Mouse (Mus musculus) thymus, adult 2 months (tissue): ENCODE data around the gene Cyp8b1. TPM values are rescaled to one million over a fixed set of nuclear protein-coding genes. Genes with fewer than 3 reads are reported as not detected.

Experiments
- DNase-seq: peaks from one replicate; pipeline ENCODE4 v3.0.0; 2021
- H3K27ac ChIP-seq: fragments of 200-500 bp; 2 replicates; pipeline ENCODE4 v1.5.1; 2012; ENCODE audit warnings: low read length, control low read depth; ENCODE audit not compliant: control insufficient read depth, insufficient read depth
- H3K27me3 ChIP-seq: fragments of 200-500 bp; 2 replicates; pipeline ENCODE4 v1.6.1; 2012; ENCODE audit warnings: mild to moderate bottlenecking, low read length, moderate library complexity, mixed read lengths; ENCODE audit not compliant: control insufficient read depth, insufficient read depth
- H3K36me3 ChIP-seq: fragments of 200-500 bp; 2 replicates; pipeline ENCODE4 v1.6.1; 2012; ENCODE audit warnings: mild to moderate bottlenecking, low read length, moderate library complexity; ENCODE audit not compliant: control insufficient read depth, insufficient read depth
- H3K4me1 ChIP-seq: fragments of 200-500 bp; replicated peaks from 2 replicates; pipeline ENCODE4 v1.6.1; 2012; ENCODE audit warnings: low read length; ENCODE audit not compliant: control insufficient read depth, insufficient read depth
- H3K4me3 ChIP-seq: fragments of 200-500 bp; 2 replicates; pipeline ENCODE4 v1.5.1; 2012; ENCODE audit warnings: mild to moderate bottlenecking, low read length, control low read depth, moderate library complexity; ENCODE audit not compliant: control insufficient read depth, insufficient read depth
- CTCF ChIP-seq: fragments of 200-500 bp; IDR thresholded peaks from 2 replicates; pipeline ENCODE4 v1.5.1; 2012; ENCODE audit warnings: mild to moderate bottlenecking, control low read depth, low read length, moderate library complexity, borderline replicate concordance; ENCODE audit not compliant: control insufficient read depth, poor library complexity, insufficient read depth; ENCODE audit errors: extremely low read depth
- POLR2A ChIP-seq: fragments of 200-500 bp; IDR thresholded peaks from 2 replicates; pipeline ENCODE4 v1.6.1; 2012; ENCODE audit warnings: mild to moderate bottlenecking, low read length, control low read depth, moderate library complexity; ENCODE audit not compliant: control insufficient read depth, poor library complexity, insufficient read depth; ENCODE audit errors: extremely low read depth
- WGBS: fragments of 180-500 bp; shearing (Covaris S2); methylation state at CpG from one replicate; pipeline ENCODE4 v1.1.7; 2018; 5-methylcytosine and 5-hydroxymethylcytosine counted together
- polyA plus RNA-seq: library from polyadenylated mRNA; depleted of rRNA; stranded (reverse); fragments of >200 nt; gene quantifications from 2 replicates; pipeline ENCODE4 v1.2.3, GENCODE M21; 2012; rRNA removed

Gene Cyp8b1
- polyA plus RNA-seq, 1 experiment = 0.74 TPM

GRCm38 (mm10) chr9:121867632-121868031 lies 48.5 kb downstream of the Cyp8b1 start:
- Histone ChIP-seq H3K4me3 (no peak overlapping the region), H3K27me3 (no peaks in the 10 kb centered on the region), H3K27ac (no peak overlapping the region), H3K36me3 (no peaks in the 10 kb centered on the region), H3K4me1 (no peaks in the 10 kb centered on the region)
- WGBS = 95% methylated on average over 6 of the region's 6 CpGs
- DNase-seq = no peak
- TF ChIP-seq CTCF = no peak

GRCm38 (mm10) chr9:121865425-121866008 lies 50.6 kb downstream of the Cyp8b1 start:
- no peak for TF ChIP-seq POLR2A
- no peaks in the 10 kb centered on the region for H3K27me3 ChIP-seq
- H3K27ac ChIP-seq = no peak overlapping the region
- no peak for DNase-seq
- WGBS = 84% methylated on average over 3 of the region's 3 CpGs
- H3K36me3 ChIP-seq = no peaks in the 10 kb centered on the region
- no peak overlapping the region for H3K4me3 ChIP-seq
- H3K4me1 ChIP-seq = no peaks in the 10 kb centered on the region

GRCm38 (mm10) chr9:121864837-121865236 lies 51.3 kb downstream of the Cyp8b1 start:
- 89% methylated on average over 4 of the region's 4 CpGs for WGBS
- DNase-seq = no peak
- TF ChIP-seq POLR2A (no peak), CTCF (no peak)

More at GRCm38 (mm10) chr9:121864837-121865236, 51.3 kb downstream of the Cyp8b1 start:
- Histone ChIP-seq H3K27ac (no peak overlapping the region), H3K4me3 (no peak overlapping the region), H3K4me1 (no peaks in the 10 kb centered on the region), H3K36me3 (no peaks in the 10 kb centered on the region), H3K27me3 (no peaks in the 10 kb centered on the region)

Other genes with a start within 250 kb of the Cyp8b1 start
- gene Sec22c, start 210.8 kb downstream of the Cyp8b1 start, polyA plus RNA-seq = 43.6 and 49.2 TPM in 2 replicates
- gene Ss18l2, start 206.0 kb downstream of the Cyp8b1 start, polyA plus RNA-seq = 18.2 and 28.4 TPM in 2 replicates
- gene Nktr, start 197.1 kb downstream of the Cyp8b1 start, polyA plus RNA-seq = 93.3 and 95.4 TPM in 2 replicates
- 6.9 and 12.2 TPM in 2 replicates for gene Zfp651, start 157.0 kb downstream of the Cyp8b1 start, polyA plus RNA-seq
- 0.89 and 0.93 TPM in 2 replicates for gene Klhl40, start 138.7 kb downstream of the Cyp8b1 start, polyA plus RNA-seq
- 1.1 and 12.5 TPM in 2 replicates for gene Hhatl, start 123.8 kb downstream of the Cyp8b1 start, polyA plus RNA-seq
- gene Ccdc13, start 76.8 kb downstream of the Cyp8b1 start, polyA plus RNA-seq = 0.18 and 0.34 TPM in 2 replicates
- 9.1 and 17.6 TPM in 2 replicates for gene Higd1a, start 57.9 kb downstream of the Cyp8b1 start, polyA plus RNA-seq
- 0.99 and 1.0 TPM in 2 replicates for gene Ackr2, start 17.9 kb downstream of the Cyp8b1 start, polyA plus RNA-seq
- 0.64 and 0.69 TPM in 2 replicates for gene Fam198a, start 34.7 kb upstream of the Cyp8b1 start, polyA plus RNA-seq
- 15.2 and 19.3 TPM in 2 replicates for gene Pomgnt2, start 80.8 kb upstream of the Cyp8b1 start, polyA plus RNA-seq
- 50.0 and 54.2 TPM in 2 replicates for gene Snrk, start 201.0 kb upstream of the Cyp8b1 start, polyA plus RNA-seq